Mouse (Mus musculus): Measurements from ENCODE around the gene Rom1. TPM values are rescaled to one million over a fixed set of nuclear protein-coding genes. Genes with fewer than 3 reads are reported as not detected.
A peak's percentile ranks its signal among the peaks of the same experiment; 100 is the strongest.

The Rom1 gene
- total RNA-seq, 2 experiments from 2014 or later, result 4.8 to 6.4 TPM

- peak in 1 of 2 experiments; percentile 45 for DNase-seq (ENCODE audit: extremely low spot score in 1 of 2, low spot score in 1 of 2)
Observed at GRCm38 (mm10) chr19:8942276-8942964, 13.3 kb upstream of the Rom1 start.

GRCm38 (mm10) chr19:8941515-8942217, 12.5 kb upstream of the Rom1 start, which contains the start of gene Mta2:
Mta2 (plus strand) TSS chr19:8941875.
- peak; percentile 93 to 94 for DNase-seq (ENCODE audit: extremely low spot score in 1 of 2, low spot score in 1 of 2)

- DNase-seq (ENCODE audit: extremely low spot score in 1 of 2, low spot score in 1 of 2), result no peak
Observed at GRCm38 (mm10) chr19:8941136-8941514, 12.0 kb upstream of the Rom1 start.

- no peak for DNase-seq (ENCODE audit: extremely low spot score in 1 of 2, low spot score in 1 of 2)
Observed at GRCm38 (mm10) chr19:8940526-8941133, 11.5 kb upstream of the Rom1 start.

- DNase-seq (ENCODE audit: extremely low spot score in 1 of 2, low spot score in 1 of 2), result no peak
Observed at GRCm38 (mm10) chr19:8936736-8937135, 7.6 kb upstream of the Rom1 start.

GRCm38 (mm10) chr19:8930771-8931170, 1.6 kb upstream of the Rom1 start:
- no peak for DNase-seq (ENCODE audit: extremely low spot score in 1 of 2, low spot score in 1 of 2)

GRCm38 (mm10) chr19:8930117-8930516, 961 bp upstream of the Rom1 start:
- no peak for DNase-seq (ENCODE audit: extremely low spot score in 1 of 2, low spot score in 1 of 2)

- no peak for DNase-seq (ENCODE audit: extremely low spot score in 1 of 2, low spot score in 1 of 2)
Observed at GRCm38 (mm10) chr19:8928689-8929223, 400 bp downstream of the Rom1 start.

- DNase-seq (ENCODE audit: extremely low spot score in 1 of 2, low spot score in 1 of 2), result no peak
Observed at GRCm38 (mm10) chr19:8927891-8928525, 1.1 kb downstream of the Rom1 start.

- no peak for DNase-seq (ENCODE audit: extremely low spot score in 1 of 2, low spot score in 1 of 2)
Observed at GRCm38 (mm10) chr19:8926766-8927165, 2.4 kb downstream of the Rom1 start.

- DNase-seq (ENCODE audit: extremely low spot score in 1 of 2, low spot score in 1 of 2), result no peak
Observed at GRCm38 (mm10) chr19:8921741-8922140, 7.4 kb downstream of the Rom1 start.

GRCm38 (mm10) chr19:8920836-8921291, 8.3 kb downstream of the Rom1 start:
- DNase-seq (ENCODE audit: extremely low spot score in 1 of 2, low spot score in 1 of 2), result no peak

GRCm38 (mm10) chr19:8920073-8920736, 9.0 kb downstream of the Rom1 start, which contains the start of gene B3gat3:
B3gat3 (plus strand) TSS chr19:8920374.
- DNase-seq (ENCODE audit: extremely low spot score in 1 of 2, low spot score in 1 of 2), result peak; percentile 85 to 90

- no peak for DNase-seq (ENCODE audit: extremely low spot score in 1 of 2, low spot score in 1 of 2)
Observed at GRCm38 (mm10) chr19:8919684-8920072, 9.5 kb downstream of the Rom1 start.

GRCm38 (mm10) chr19:8919000-8919399, 10.2 kb downstream of the Rom1 start:
- DNase-seq (ENCODE audit: extremely low spot score in 1 of 2, low spot score in 1 of 2), result no peak

- DNase-seq (ENCODE audit: extremely low spot score in 1 of 2, low spot score in 1 of 2), result no peak
Observed at GRCm38 (mm10) chr19:8914212-8914611, 14.9 kb downstream of the Rom1 start.

- no peak for DNase-seq (ENCODE audit: extremely low spot score in 1 of 2, low spot score in 1 of 2)
Observed at GRCm38 (mm10) chr19:8911810-8912209, 17.3 kb downstream of the Rom1 start.

GRCm38 (mm10) chr19:8908531-8908930, 20.6 kb downstream of the Rom1 start:
- DNase-seq (ENCODE audit: extremely low spot score in 1 of 2, low spot score in 1 of 2), result no peak

GRCm38 (mm10) chr19:8903412-8903811, 25.7 kb downstream of the Rom1 start:
- DNase-seq (ENCODE audit: extremely low spot score in 1 of 2, low spot score in 1 of 2), result no peak

- no peak for DNase-seq (ENCODE audit: extremely low spot score in 1 of 2, low spot score in 1 of 2)
Observed at GRCm38 (mm10) chr19:8899079-8899478, 30.1 kb downstream of the Rom1 start.

All from layer of hippocampus, postnatal 25 days (tissue).